Mouse (Mus musculus) ES-E14 (cell line): ENCODE measurements at regions not wholly inside any gene's neighbourhood (a gene's known extent, or its start where the extent isn't known, plus 50 kb on each side); places are given as distances from the start of the nearest gene placed in this dataset.

ENCODE experiments used
- CHD2 ChIP-seq: IDR thresholded peaks from 2 replicates; pipeline ENCODE4 v1.6.1; 2014; ENCODE audit warnings: mild to moderate bottlenecking, low read depth, low read length, inconsistent platforms
- HCFC1 ChIP-seq: IDR thresholded peaks from 2 replicates; pipeline ENCODE4 v1.6.1; 2012; ENCODE audit warnings: low read length, inconsistent platforms, borderline replicate concordance; ENCODE audit not compliant: insufficient read depth
- MAFK ChIP-seq: IDR thresholded peaks from 2 replicates; pipeline ENCODE4 v1.6.1; 2014; ENCODE audit warnings: mild to moderate bottlenecking, low read depth, low read length, inconsistent platforms; ENCODE audit not compliant: insufficient read depth
- ZC3H11A ChIP-seq: IDR thresholded peaks from 2 replicates; pipeline ENCODE4 v1.6.1; 2012; ENCODE audit warnings: low read depth, mild to moderate bottlenecking, inconsistent platforms, low read length, borderline replicate concordance
- ZNF384 ChIP-seq: IDR thresholded peaks from 2 replicates; pipeline ENCODE4 v1.6.1; 2012; ENCODE audit warnings: low read depth, low read length, inconsistent platforms

GRCm38 (mm10) chr2:21943676-21944075 is 283.6 kb upstream of the Myo3a start:
- no peak for TF ChIP-seq HCFC1
- TF ChIP-seq ZNF384 = no peak
- no peak for TF ChIP-seq CHD2
- TF ChIP-seq MAFK = no peak
- TF ChIP-seq ZC3H11A = no peak
